9 mouse cellular contexts compared by ENCODE assay signal in genomic region chr13:25269039-25269438, GRCm38 (mm10). TPM values are rescaled to one million over a fixed set of nuclear protein-coding genes. Genes with fewer than 3 reads are reported as not detected.
DNase-seq lines count a peak whose midpoint lies in the region; ATAC-seq and TF ChIP-seq lines count a peak whose summit lies in the region.
"Had no signal": no experiment of that assay in that cellular context is flagged by ENCODE, and none has a peak within 500 bp of the region (broad histone marks: within the 10 kb centered on the region; RNA-seq: fewer than 3 reads in every experiment).

No protein-coding gene starts in this region.

- no peak for TF ChIP-seq EP300 in heart, adult 2 months (IDR thresholded peaks at IDR 0.05; ENCODE audit: insufficient read depth, low read depth, low read length)

- H3K27me3 ChIP-seq in heart, adult 2 months (ENCODE audit: control insufficient read depth, insufficient read depth, low read length): no peaks in the 10 kb centered on the region; the same call in 1 of the 2 replicates
- H3K27me3 ChIP-seq in heart, embryonic 11.5 days (ENCODE audit: control insufficient read depth, insufficient read depth, low read length): no peaks in the 10 kb centered on the region
- no peaks in the 10 kb centered on the region for H3K27me3 ChIP-seq in hindbrain, embryonic 12.5 days
- H3K27me3 ChIP-seq in liver, adult 2 months (ENCODE audit: control insufficient read depth, insufficient read depth, low read length): peaks cover 3% of the 10 kb centered on the region
- no peaks in the 10 kb centered on the region for H3K27me3 ChIP-seq in neural tube, embryonic 12.5 days (replicated peaks)

- no peak overlapping the region for H3K4me2 ChIP-seq in heart, embryonic 11.5 days
- peak overlapping the region; percentile 61 for H3K4me2 ChIP-seq in hindbrain, embryonic 12.5 days (replicated peaks)
- H3K4me2 ChIP-seq in neural tube, embryonic 12.5 days (replicated peaks): peak overlapping the region; percentile 70

- no peak; the same call in 1 of the 2 replicates for ATAC-seq in heart, embryonic 11.5 days (replicated peaks; ENCODE audit: insufficient number of reproducible peaks, low FRiP score, low TSS enrichment)
- ATAC-seq in hindbrain, embryonic 12.5 days (ENCODE audit: low FRiP score): 0 out of 2 replicates have a peak, but pooled peaks have one; percentile 15
- peak; percentile 34; the same call in 1 of the 2 replicates for ATAC-seq in neural tube, embryonic 12.5 days (ENCODE audit: low FRiP score, low read depth)

- no peak for TF ChIP-seq POLR2A in heart, adult 2 months (IDR thresholded peaks at IDR 0.05; ENCODE audit: insufficient read depth, low read depth, low read length)
- no peak for TF ChIP-seq POLR2A in liver, adult 2 months (IDR thresholded peaks at IDR 0.05; ENCODE audit: extremely low read depth, insufficient read depth, low read length)

- H3K4me1 ChIP-seq in heart, adult 2 months (ENCODE audit: control insufficient read depth, insufficient read depth, low read length): no peaks in the 10 kb centered on the region
- H3K4me1 ChIP-seq in heart, embryonic 11.5 days (ENCODE audit: control insufficient read depth, insufficient read depth, low read length): no peaks in the 10 kb centered on the region
- H3K4me1 ChIP-seq in hindbrain, embryonic 12.5 days: peaks cover 3% of the 10 kb centered on the region; the same call in 1 of the 2 replicates
- 0 out of 2 replicates have a peak, but pooled peaks cover 2% of the 10 kb centered on the region for H3K4me1 ChIP-seq in liver, adult 2 months (ENCODE audit: control insufficient read depth, insufficient read depth, low read length)
- 0 out of 2 replicates have a peak, but pooled peaks cover 7% of the 10 kb centered on the region for H3K4me1 ChIP-seq in neural tube, embryonic 12.5 days

- H3K4me3 ChIP-seq in heart, adult 2 months: no peak overlapping the region
- no peak overlapping the region for H3K4me3 ChIP-seq in heart, embryonic 11.5 days (ENCODE audit: low read depth, low read length)
- peak overlapping the region; percentile 40; the same call in 1 of the 2 replicates for H3K4me3 ChIP-seq in hindbrain, embryonic 12.5 days
- H3K4me3 ChIP-seq in liver, adult 2 months (ENCODE audit: insufficient read depth, low read depth, low read length): no peak overlapping the region
- no peak overlapping the region for H3K4me3 ChIP-seq in neural tube, embryonic 12.5 days
- H3K4me3 ChIP-seq: liver, embryonic 15.5 days had no signal

- H3K9ac ChIP-seq in heart, adult 2 months (ENCODE audit: low read depth, low read length): no peak overlapping the region
- no peak overlapping the region for H3K9ac ChIP-seq in heart, embryonic 11.5 days (ENCODE audit: low read depth, low read length)
- H3K9ac ChIP-seq in hindbrain, embryonic 12.5 days: no peak overlapping the region
- no peak overlapping the region for H3K9ac ChIP-seq in liver, adult 2 months (ENCODE audit: low read depth, low read length)
- no peak overlapping the region for H3K9ac ChIP-seq in neural tube, embryonic 12.5 days
- H3K9ac ChIP-seq: liver, embryonic 15.5 days had no signal

- DNase-seq in heart, adult 2 months: peak; percentile 9 to 31
- DNase-seq in adrenal gland, adult 2 months: peak; percentile 55
- peak; percentile 72 for DNase-seq in embryo, embryonic 11.5 days (ENCODE audit: low read depth, low spot score)
- DNase-seq in liver, adult 2 months (ENCODE audit: extremely low read depth, low read depth, low spot score): peak; percentile 7
- no peak for DNase-seq in natural killer cell, adult 2 months (ENCODE audit: low spot score in 2 of 2)

- TF ChIP-seq CTCF in heart, adult 2 months (IDR thresholded peaks at IDR 0.05): no peak
- no peak for TF ChIP-seq CTCF in liver, adult 2 months (IDR thresholded peaks at IDR 0.05; ENCODE audit: low read depth, low read length)

- intact Hi-C loops in heart, adult 2 months (cut with DNase I): no loop called here

- H3K9me3 ChIP-seq in heart, embryonic 11.5 days (replicated peaks; ENCODE audit: control insufficient read depth, low read length): no peaks in the 10 kb centered on the region
- H3K9me3 ChIP-seq in hindbrain, embryonic 12.5 days (replicated peaks): no peaks in the 10 kb centered on the region
- no peaks in the 10 kb centered on the region for H3K9me3 ChIP-seq in neural tube, embryonic 12.5 days
- H3K9me3 ChIP-seq: liver, embryonic 15.5 days had no signal

- H3K36me3 ChIP-seq in heart, adult 2 months (ENCODE audit: control insufficient read depth, insufficient read depth, low read length): no peaks in the 10 kb centered on the region
- no peaks in the 10 kb centered on the region for H3K36me3 ChIP-seq in heart, embryonic 11.5 days (ENCODE audit: control insufficient read depth, insufficient read depth, low read length)
- no peaks in the 10 kb centered on the region for H3K36me3 ChIP-seq in hindbrain, embryonic 12.5 days
- H3K36me3 ChIP-seq in liver, adult 2 months (ENCODE audit: control insufficient read depth, insufficient read depth, low read length): no peaks in the 10 kb centered on the region
- H3K36me3 ChIP-seq in neural tube, embryonic 12.5 days: no peaks in the 10 kb centered on the region
- H3K36me3 ChIP-seq: liver, embryonic 15.5 days had no signal

- H3K79me2 ChIP-seq in heart, adult 2 months (replicated peaks; ENCODE audit: control insufficient read depth, insufficient read depth, low read length): no peaks in the 10 kb centered on the region
- no peaks in the 10 kb centered on the region for H3K79me2 ChIP-seq in liver, adult 2 months (ENCODE audit: control insufficient read depth, insufficient read depth, low read length)

- no peak overlapping the region for H3K27ac ChIP-seq in heart, adult 2 months
- H3K27ac ChIP-seq in heart, embryonic 11.5 days (ENCODE audit: low read depth, low read length): no peak overlapping the region
- H3K27ac ChIP-seq in hindbrain, embryonic 12.5 days: no peak overlapping the region
- no peak overlapping the region for H3K27ac ChIP-seq in liver, adult 2 months (replicated peaks; ENCODE audit: insufficient read depth, low read depth, low read length)
- no peak overlapping the region for H3K27ac ChIP-seq in neural tube, embryonic 12.5 days
- H3K27ac ChIP-seq: liver, embryonic 15.5 days had no signal

- 28% methylated on average over 2 of the region's 2 CpGs for WGBS in heart, adult 2 months
- 10% methylated on average over 2 of the region's 2 CpGs for WGBS in heart, embryonic 11.5 days (ENCODE audit: insufficient replicate concordance)
- 18% methylated on average over 2 of the region's 2 CpGs for WGBS in hindbrain, embryonic 12.5 days
- 12% methylated on average over 2 of the region's 2 CpGs for WGBS in liver, adult 2 months
- WGBS in neural tube, embryonic 12.5 days: 13% methylated on average over 2 of the region's 2 CpGs

RNA-seq across cellular contexts. Expression of gene Nrsn1, which starts 1.3 kb away (rescaled TPM):
- total RNA-seq in heart, adult 2 months (2021): under 1 TPM in 1 of 2 experiments, not detected in 1; 0.34 TPM
- polyA plus RNA-seq in heart, adult 2 months (2012; rRNA removed): 0.21 and 1.1 TPM in 2 replicates
- polyA plus RNA-seq in heart, embryonic 11.5 days (2014; fragmentation: Nextera tagmentation; extraction: Ambion mirVana): not detected in 2 replicates
- 1 to 10 TPM; 3.4 to 4.6 TPM for total RNA-seq in adrenal gland, adult 2 months (2021)
- polyA plus RNA-seq in adrenal gland, adult 2 months (2012; rRNA removed): 0.49 and 0.57 TPM in 2 replicates
- 18.7 and 24.6 TPM in 2 replicates for polyA plus RNA-seq in hindbrain, embryonic 12.5 days (2016; fragmentation: Nextera tagmentation; extraction: Ambion mirVana)
- total RNA-seq in liver, adult 2 months (2014; rRNA removed): not detected in 2 replicates
- not detected in 2 replicates for polyA plus RNA-seq in liver, adult 2 months (2012; rRNA removed)
- 27.9 and 28.1 TPM in 2 replicates for polyA plus RNA-seq in neural tube, embryonic 12.5 days (2016; fragmentation: Nextera tagmentation; extraction: Ambion mirVana)
- polyA plus RNA-seq: liver, embryonic 15.5 days had no signal

Comparison
In these comparisons a context has a peak if more than half of its experiments do, and no peak if none do; other contexts are left out.
1. DNase-seq: peak in heart, adult 2 months (2 of 2), adrenal gland, adult 2 months (single experiment), embryo, embryonic 11.5 days (single experiment) and liver, adult 2 months (single experiment); none in natural killer cell, adult 2 months (0 of 2).